Comparison of ENCODE assay signal across 12 mouse cellular contexts in genomic region chr7:114087341-114087740, GRCm38 (mm10). TPM values are rescaled to one million over a fixed set of nuclear protein-coding genes. Genes with fewer than 3 reads are reported as not detected.
A peak's percentile ranks its signal among the peaks of the same experiment; 100 is the strongest.
DNase-seq lines count a peak whose midpoint lies in the region.
"Had no signal": no experiment of that assay in that cellular context is flagged by ENCODE, and none has a peak within 500 bp of the region (broad histone marks: within the 10 kb centered on the region; RNA-seq: fewer than 3 reads in every experiment).

No protein-coding gene starts in this region.

- peak; percentile 35 for DNase-seq in heart, postnatal 4 days
- no peak for DNase-seq in heart, adult 11 months
- DNase-seq in ovary, postnatal 36 days (ENCODE audit: low spot score) = peak; percentile 39
- no peak for DNase-seq in ovary, postnatal 10 days (ENCODE audit: low spot score)
- DNase-seq in adrenal gland, postnatal 36 days = peak; percentile 68 to 73
- peak; percentile 60 for DNase-seq in testis, postnatal 10 days (ENCODE audit: low spot score)
- DNase-seq in right cerebral cortex, postnatal 10 days (ENCODE audit: low spot score in 2 of 2) = no peak
- DNase-seq: gastrocnemius, postnatal 10 days; heart, postnatal 36 days; kidney, adult 18-20 months; layer of hippocampus, adult 9-11 months; left cerebral cortex, postnatal 4 days had no signal

RNA-seq across cellular contexts. Expression of gene Rras2, which starts 30.2 kb away (rescaled TPM):
- 10 to 100 TPM; 61.7 to 62.6 TPM for total RNA-seq in heart, postnatal 4 days (2021)
- 10 to 100 TPM; 27.5 to 39.3 TPM for total RNA-seq in adrenal gland, postnatal 36 days (2021)

Comparison
In these comparisons a context has a peak if more than half of its experiments do, and no peak if none do; other contexts are left out.
1. DNase-seq: peak in heart, postnatal 4 days (single experiment), ovary, postnatal 36 days (single experiment), adrenal gland, postnatal 36 days (2 of 2) and testis, postnatal 10 days (single experiment); none in heart, adult 11 months (single experiment), ovary, postnatal 10 days (single experiment) and right cerebral cortex, postnatal 10 days (0 of 2).